Mouse (Mus musculus): ENCODE results near the gene Mybphl. TPM values are rescaled to one million over a fixed set of nuclear protein-coding genes. Genes with fewer than 3 reads are reported as not detected.

The Mybphl gene
- total RNA-seq, 4 experiments from 2014 or later = 0.52 to 1.8 (median 0.83) TPM

GRCm38 (mm10) chr3:108372274-108372673 lies 7.6 kb downstream of the Mybphl start:
- DNase-seq (ENCODE audit: low spot score in 2 of 2) = no peak

GRCm38 (mm10) chr3:108372691-108373090 lies 8.0 kb downstream of the Mybphl start:
- DNase-seq (ENCODE audit: low spot score in 2 of 2) = no peak

GRCm38 (mm10) chr3:108378875-108379663 lies 14.4 kb downstream of the Mybphl start:
- DNase-seq (ENCODE audit: low spot score in 2 of 2) = no peak

DNA sequence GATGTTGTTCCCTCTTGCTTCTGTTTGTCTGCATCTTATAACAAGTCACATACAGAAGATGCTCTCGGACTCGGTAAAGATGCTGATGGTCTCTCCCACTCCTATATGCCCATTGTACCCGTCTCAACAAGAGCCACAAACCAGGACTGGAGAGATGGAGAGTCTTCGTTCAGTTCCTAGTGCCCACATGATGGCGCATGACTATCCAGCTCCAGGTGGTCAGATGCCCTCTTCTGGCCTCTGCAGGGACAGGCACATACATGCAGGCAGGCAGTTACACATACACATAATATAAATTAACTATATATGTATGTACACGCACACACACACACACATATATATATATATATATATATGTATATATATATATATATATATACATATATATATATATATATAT lies 16.0 kb downstream of the Mybphl start:
- no peak for DNase-seq (ENCODE audit: low spot score in 2 of 2)

GRCm38 (mm10) chr3:108381945-108382875 lies 17.5 kb downstream of the Mybphl start:
- DNase-seq (ENCODE audit: low spot score in 2 of 2) = no peak

DNA sequence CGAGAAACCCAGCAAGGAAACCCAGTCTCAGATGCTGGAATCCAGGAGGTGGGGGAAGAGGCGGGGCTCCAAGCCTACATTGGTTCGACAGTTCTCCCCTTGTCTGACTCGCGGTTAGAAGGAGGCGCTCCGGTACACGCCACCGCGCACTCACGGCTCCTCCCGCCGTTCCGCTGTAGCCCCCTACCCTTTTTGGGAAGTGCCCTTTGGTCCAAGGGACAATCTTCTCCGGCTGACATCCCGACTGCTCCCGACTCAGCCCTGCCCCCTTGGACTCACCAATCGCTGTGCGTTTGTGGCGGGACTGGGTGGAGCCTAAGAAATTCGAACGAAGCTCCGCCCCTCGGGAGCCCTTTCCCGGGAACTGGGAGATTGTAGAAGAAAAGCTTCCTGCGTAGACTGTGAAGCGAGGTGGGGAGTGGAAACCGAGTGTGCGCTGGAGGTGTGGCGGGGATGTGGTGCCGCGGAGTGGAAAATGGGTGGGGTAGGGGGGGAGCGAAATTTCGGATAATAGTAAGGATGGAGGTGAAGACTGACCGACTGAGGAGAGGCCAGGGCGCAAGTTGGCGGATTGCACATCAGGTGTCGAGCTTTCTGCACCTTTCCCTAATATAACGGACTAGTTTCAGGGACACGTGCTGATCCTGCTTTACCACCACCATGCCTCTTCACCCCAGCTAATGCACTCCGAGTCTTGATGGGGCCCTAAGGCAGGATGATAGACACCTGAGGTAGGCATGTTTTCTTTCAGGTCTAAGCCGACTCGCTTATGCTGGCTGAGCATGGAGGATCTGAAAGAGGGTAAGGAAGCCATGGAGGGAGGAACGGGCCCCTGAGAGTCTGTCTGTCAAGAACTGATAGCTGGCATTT lies 19.0 kb downstream of the Mybphl start, which contains the start of gene Psrc1:
TSS of gene Psrc1 (plus strand) at position 355 of the 870 bp plus-strand sequence.
- peak; percentile 84 to 86 for DNase-seq (ENCODE audit: low spot score in 2 of 2)

DNA sequence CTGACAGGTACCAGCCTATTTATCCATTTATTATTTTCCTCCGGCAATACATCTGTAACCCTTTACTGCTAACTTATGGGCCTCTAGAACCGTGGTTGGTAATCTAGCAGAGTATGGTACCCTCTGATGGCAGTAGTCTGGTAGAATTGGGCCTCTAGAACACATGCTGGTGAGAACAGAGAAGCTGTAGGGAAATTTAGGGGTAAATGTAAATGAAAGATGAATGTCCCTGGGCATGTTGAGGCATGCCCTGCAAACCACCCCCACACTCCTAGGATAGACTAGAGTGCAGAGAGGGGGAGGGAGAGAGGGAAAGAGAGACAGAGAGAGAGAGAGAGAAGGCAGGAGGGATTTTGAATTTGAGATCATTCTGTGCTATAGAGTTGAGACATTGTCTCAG lies 19.7 kb downstream of the Mybphl start:
- no peak for DNase-seq (ENCODE audit: low spot score in 2 of 2)

GRCm38 (mm10) chr3:108386186-108386585 lies 21.5 kb downstream of the Mybphl start:
- peak; percentile 74 to 78 for DNase-seq (ENCODE audit: low spot score in 2 of 2)

DNA sequence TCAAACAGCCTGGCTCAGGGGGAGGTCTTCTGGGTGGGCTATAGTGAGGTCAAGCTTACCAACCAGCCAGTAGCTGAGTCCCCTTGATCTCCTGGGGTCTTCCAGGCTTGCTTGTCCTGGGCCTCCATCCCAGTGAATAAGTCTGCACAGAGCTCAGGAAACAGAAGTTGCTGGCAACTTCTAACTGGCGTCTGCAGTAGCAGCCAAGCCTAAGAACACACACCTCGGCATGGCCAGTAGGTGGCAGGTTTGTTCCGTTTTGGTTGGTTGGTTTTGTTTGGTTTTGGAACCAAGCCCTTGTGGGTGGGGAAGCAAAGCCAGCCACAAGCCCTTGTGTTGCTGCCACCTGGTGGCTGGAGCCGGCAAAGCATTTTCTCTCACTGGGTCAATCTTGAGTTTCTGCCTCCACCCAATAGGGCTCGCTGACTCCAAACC lies 24.4 kb downstream of the Mybphl start:
- peak; percentile 94 to 97 for DNase-seq (ENCODE audit: low spot score in 2 of 2)

DNA sequence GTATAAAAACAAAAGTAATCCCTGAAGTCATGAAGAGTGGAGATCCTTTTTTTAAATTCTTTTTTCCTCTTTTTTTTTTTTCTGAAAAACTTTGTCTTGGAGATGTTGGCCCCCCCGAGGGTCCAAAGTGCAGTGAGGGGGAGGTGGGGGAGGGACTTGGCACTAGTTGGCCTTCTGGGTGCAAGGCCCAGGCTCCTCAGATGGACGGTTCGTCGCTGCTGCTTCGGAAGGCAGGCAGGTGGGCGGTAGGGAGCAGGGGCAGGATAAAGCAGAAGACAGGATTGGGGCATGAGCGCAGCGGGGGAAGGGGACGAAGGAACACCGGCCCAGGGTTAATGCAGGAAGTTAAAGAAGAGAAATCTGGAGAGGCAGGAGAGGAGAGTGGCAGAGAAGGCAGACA lies 27.6 kb downstream of the Mybphl start:
- no peak for DNase-seq (ENCODE audit: low spot score in 2 of 2)

- no peak for DNase-seq (ENCODE audit: low spot score in 2 of 2)
These were observed 28.1 kb downstream of the Mybphl start for GRCm38 (mm10) chr3:108392793-108393192.

- no peak for DNase-seq (ENCODE audit: low spot score in 2 of 2)
These were observed 33.6 kb downstream of the Mybphl start for GRCm38 (mm10) chr3:108398281-108398680.

- DNase-seq (ENCODE audit: low spot score in 2 of 2) = no peak
These were observed 35.7 kb downstream of the Mybphl start for GRCm38 (mm10) chr3:108400442-108400841.

- DNase-seq (ENCODE audit: low spot score in 2 of 2) = peak; percentile 85 to 89
These were observed 37.2 kb downstream of the Mybphl start for GRCm38 (mm10) chr3:108401692-108402527.

DNA sequence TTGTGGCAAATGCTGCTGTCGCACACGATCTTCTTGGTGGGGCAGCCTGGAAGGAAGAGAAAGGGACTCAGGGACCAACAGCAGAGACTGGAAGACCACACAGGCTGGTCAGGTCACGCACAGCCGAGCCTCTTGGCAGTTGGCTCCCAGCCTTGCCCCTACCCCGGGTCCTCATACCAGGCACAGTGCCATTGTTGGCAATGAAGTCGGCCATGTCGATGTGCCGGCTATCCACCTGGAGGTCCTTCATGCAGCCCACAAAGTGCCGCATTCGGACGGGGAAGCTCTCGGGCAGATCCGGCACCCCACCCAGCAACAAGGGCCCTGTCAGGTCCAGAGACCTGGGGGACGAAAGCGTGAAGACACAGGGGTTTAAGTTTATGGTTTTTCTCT lies 37.8 kb downstream of the Mybphl start:
- DNase-seq (ENCODE audit: low spot score in 2 of 2) = no peak

DNA sequence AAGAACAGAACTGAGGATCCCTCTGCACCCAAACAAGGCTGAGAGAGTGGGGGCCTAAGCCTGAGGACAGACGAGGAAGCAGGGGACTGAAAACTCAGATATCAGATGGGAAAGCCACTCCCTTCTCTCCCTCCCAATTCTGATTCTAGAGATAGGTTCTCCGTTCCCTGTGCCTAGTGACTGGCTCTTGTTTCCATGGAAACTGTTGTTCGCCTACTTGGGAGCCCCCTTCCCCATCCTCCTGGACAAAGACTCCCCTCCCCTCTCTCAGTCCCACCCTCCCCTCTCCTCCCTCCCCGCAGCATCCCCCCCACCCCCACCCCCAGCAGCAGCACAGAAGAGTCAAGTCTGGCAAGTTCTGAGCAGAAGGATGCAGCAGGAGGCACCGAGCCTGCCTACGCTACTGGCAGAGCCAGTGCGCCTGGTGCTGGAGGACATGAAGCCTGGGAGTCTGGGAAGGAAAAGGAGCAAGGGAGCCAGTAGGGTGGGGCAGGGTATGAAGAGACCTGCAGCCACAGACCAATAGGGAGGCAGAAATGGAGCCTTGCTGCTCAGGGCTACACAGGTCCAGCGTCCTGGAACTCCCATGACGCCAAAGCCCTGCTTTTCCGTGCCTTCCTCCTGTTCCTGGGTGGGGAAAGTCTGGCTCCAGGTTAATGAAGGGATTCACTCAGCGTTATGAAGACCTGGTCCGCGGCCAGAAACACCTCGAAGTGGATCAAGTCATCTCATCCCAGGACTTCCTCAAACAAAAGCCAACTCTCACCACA lies 41.0 kb downstream of the Mybphl start:
- peak; percentile 76 to 79 for DNase-seq (ENCODE audit: low spot score in 2 of 2)

- no peak for DNase-seq (ENCODE audit: low spot score in 2 of 2)
These were observed 41.7 kb downstream of the Mybphl start for GRCm38 (mm10) chr3:108406306-108406885.

DNA sequence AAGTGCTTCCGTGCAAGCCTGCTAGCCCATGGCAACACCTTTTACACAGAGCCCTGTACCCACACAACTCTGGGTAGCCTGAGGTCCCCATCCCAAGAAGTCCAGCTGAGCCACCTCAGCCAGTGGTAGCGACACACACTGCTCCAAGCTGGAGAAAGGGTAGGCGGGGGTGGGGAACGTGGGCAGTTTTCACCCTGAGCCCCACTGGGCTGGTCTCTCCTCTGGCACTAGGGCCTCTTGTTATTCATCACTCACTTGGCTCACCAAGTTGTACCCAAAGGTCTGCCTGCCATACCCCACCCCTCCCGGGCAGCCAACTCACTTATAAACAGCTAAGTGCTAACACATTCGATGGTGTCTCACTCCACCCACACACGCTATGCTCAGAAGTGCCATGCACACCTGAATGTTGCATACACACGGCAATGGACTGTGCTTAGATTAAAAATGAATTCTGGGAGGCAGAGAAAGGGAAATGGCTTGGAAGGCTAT lies 43.9 kb downstream of the Mybphl start:
- no peak for DNase-seq (ENCODE audit: low spot score in 2 of 2)
